Mouse (Mus musculus) MEL (cell line): ENCODE results near the gene Bmp6.

Source experiments
- CTCF ChIP-seq, 3 experiments: IDR thresholded peaks in 2 of 3; conservative IDR thresholded peaks in 1 of 3; 2 replicates each; pipeline ENCODE4 v1.5.1; 2011 to 2012; ENCODE audit warnings: low read length in 3 of 3, low read depth in 2 of 3, mild to moderate bottlenecking in 2 of 3, improper control_type of control experiment in 1 of 3, inconsistent platforms in 1 of 3, mixed read lengths in 1 of 3, moderate library complexity in 1 of 3; ENCODE audit not compliant: control insufficient read depth in 1 of 3, insufficient read depth in 1 of 3, poor library complexity in 1 of 3, severe bottlenecking in 1 of 3
- RAD21 ChIP-seq: IDR thresholded peaks from 2 replicates; pipeline ENCODE4 v1.6.1; 2011; ENCODE audit warnings: mild to moderate bottlenecking, low read depth, low read length, improper control_type of control experiment

DNA sequence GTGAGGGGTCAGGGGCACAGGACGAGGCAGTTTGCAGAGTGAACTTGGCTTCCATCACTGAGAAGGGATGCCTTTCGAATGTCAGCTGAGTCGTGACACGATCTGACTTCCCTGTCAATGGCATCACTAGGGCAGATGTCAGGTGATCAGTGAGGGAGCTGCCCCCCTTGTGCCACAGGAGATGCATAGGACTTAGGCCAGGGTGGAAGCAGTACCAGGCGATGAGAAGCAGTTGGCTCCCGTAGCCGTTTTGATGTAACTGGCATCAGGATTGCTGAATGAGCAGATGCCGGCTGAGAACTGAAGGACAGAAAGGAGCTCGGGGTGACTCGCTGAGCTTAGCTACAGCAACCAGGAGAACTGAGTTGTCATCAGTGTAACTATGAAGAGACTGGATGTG, 188.6 kb downstream of the Bmp6 start:
- TF ChIP-seq RAD21 (no peak), CTCF (IDR thresholded peaks at IDR 0.05 in 2 of 3, conservative IDR thresholded peaks at IDR 0.05 in 1 of 3; ENCODE audit: control insufficient read depth in 1 of 3, insufficient read depth in 1 of 3, low read depth in 2 of 3, low read length in 3 of 3, poor library complexity in 1 of 3, severe bottlenecking in 1 of 3) (no peak)
